Mouse (Mus musculus): ENCODE data around the gene Shroom1.

Shroom1 gene

DNA sequence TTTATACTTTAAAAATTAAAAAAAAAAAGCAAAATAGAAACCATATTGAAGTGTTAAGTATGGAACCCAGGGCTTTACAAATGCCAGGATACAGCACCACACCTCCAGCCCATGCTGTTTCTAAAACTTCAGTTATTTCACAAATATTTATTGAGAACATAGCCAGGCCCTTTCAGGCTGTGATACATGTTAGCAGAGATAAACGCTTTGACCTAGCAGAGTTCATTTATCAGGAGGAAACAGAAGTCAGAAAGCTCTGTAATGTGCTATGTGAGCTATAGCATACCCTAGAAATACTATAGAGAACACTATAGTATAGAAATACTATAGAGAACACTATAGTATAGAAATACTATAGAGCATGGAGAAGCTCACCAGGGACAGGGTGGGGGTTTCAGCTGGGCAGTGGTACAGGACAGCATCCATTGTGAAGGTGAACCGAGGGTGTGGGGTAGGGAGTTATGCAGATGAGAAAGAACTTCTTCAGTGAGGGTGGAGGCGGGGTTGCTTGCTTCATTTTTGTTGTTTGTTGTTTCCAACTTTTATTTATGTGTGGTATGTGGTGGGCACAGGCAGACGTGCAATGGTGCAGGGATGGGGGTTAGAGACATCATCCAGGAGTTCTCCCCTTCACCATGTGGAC, 24.2 kb downstream of the Shroom1 start:
- DNase-seq (ENCODE audit: low spot score), result no peak

GRCm38 (mm10) chr11:53483159-53483891, 26.3 kb downstream of the Shroom1 start:
- DNase-seq (ENCODE audit: low spot score), result no peak

DNA sequence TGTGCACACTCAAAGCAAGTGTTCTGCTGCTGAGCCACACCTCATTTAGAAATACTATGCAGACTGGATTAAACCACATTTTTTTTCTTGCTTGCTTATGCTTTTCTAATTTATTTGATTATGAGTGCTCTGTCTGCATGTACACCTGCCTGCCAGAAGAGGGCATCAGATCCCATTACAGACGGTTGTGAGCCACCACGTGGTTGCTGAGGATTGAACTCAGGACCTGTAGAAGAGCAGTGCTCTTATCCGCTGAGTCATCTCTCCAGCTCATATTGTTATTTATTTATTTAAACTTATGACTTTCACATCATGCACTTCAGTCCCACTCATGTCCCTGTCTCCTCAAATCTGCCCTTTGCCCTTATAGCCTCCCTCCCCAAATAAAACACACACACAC, 28.7 kb downstream of the Shroom1 start:
- no peak for DNase-seq (ENCODE audit: low spot score)

DNA sequence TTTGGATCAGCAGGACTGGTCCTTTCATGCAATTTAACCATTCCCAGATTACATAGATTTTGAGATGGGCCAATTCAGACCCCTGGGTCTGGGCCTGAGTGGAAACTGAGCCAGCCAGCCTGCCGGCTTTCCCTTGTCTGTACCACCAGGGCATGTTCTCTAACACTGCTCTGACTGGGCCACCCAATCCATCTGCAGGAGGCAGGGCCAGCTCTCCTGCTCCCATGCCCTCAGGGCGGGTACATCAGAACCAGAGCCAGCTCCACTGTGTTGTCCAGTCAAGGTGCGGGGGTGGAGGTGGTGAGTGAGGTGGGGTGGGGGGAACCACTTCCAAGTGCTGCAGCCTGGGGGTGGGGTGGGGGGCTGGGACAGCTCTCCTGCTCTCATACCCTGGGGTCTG, 29.3 kb downstream of the Shroom1 start:
- DNase-seq (ENCODE audit: low spot score), result no peak

GRCm38 (mm10) chr11:53486822-53487594, 30.0 kb downstream of the Shroom1 start:
- DNase-seq (ENCODE audit: low spot score), result peak; percentile 60

DNA sequence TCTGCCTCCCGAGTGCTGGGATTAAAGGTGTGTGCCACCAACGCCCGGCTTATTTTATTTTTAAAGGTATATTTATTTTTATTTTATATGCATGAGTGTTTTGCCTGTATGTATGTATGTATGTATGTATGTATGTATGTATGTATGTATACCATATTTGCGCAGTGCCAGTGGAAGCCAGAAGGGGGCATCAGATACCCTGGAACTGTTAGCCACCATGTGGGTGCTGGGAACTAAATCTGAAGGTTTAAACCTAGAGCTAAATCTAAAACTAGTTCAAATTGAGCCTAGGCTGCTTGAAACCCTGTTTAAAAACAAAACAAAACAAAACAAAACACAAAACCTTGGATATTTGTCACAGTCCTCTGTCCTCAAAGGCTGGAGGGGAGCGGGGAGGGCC, 32.0 kb downstream of the Shroom1 start:
- DNase-seq (ENCODE audit: low spot score), result no peak

DNA sequence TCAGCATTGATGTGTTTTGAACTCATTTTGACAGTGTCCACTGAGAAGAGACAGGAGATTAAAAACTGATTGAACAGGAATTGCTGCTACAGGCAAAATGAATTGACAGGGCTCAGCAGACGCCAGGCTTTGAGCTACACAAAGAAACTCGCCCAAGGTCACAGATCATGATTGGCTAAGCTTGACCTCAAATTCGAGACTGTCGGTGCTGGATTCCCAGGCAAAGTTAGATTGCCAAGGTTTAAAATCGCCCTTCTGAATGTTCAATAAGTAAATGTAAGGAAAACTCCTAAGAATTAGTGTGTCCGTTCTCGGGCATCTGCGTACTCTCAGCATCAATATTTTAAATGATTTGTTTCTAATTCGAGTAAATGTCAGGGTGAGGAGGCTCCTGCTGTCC, 32.4 kb downstream of the Shroom1 start:
- DNase-seq (ENCODE audit: low spot score), result no peak

DNA sequence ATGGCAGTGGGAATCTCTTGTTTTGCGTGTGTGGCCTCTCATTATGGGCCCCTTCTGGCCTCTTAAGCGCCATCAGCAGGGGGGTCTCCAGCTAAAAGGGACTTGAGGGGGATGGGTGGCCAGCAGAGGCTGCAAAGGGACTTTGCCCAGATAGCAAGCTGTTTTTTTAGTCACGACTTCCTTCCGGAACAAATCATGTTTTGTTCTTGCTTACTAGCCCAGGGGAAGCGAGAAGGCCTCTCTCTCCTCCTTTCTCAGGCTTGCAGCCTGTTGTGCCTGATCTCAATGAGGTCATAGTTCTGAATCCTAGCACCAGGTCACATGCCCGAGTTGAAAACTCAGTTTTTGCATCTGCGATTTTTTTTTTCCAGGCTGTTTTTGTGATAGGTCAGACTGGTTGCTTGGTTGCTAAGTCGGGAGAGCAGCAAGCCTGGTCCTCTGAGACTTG, 35.0 kb downstream of the Shroom1 start:
- no peak for DNase-seq (ENCODE audit: low spot score)

DNA sequence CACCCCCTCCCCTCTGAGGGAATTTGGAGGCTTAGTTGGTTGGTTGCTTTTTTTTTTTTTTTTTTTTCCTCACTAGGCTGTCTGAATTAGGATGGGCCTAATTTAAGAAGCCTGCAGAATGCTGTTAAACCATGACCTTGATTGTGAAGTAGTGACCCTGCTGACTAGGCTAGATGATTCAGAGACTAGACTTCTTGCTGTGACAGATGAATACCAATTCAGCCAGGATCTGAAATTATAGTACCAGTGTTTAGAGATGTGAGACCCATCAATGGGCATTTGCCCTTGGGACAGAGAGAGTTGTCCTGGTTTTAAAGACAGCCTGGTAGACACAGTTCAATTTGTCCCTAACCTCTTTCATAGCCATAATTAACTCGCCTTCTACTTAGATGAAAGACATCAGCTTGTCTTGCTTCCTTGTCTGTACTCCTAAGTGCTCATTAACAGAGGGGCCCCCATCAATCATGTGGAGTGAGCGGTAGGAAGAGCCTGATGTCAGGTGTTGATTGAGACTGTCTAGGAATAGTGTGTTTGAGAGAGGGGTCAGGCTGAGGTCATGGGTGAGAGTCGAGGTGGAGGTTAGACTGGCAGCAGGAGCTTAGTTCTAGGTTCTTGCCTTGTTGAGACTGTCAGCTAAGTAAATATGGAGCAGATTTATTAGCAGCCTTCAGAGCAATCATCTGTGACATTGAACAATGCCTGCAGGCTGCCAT, 36.4 kb downstream of the Shroom1 start:
- no peak for DNase-seq (ENCODE audit: low spot score)

DNA sequence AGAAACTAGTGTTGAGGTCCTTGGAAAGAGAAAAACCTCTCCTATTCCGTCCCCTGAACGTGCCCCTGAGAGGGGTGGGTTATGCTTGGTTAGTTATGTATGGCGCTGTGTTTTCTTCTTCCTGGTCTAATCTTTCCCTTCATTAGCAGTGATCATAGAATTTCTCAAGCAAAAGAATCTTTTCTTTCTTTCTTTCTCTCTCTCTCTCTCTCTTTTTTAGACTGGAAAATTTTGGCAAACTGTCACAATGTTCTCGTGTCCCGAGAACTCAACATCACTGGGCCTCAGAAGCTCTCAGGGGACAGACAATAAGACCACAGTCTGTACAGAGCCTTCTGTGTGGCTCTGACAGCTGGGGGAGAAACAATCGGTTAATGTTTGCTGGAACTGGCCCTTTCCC, 38.4 kb downstream of the Shroom1 start:
- DNase-seq (ENCODE audit: low spot score), result no peak

GRCm38 (mm10) chr11:53496946-53497345, 39.9 kb downstream of the Shroom1 start:
- no peak for DNase-seq (ENCODE audit: low spot score)

GRCm38 (mm10) chr11:53500569-53500968, 43.6 kb downstream of the Shroom1 start:
- peak; percentile 53 for DNase-seq (ENCODE audit: low spot score)

DNA sequence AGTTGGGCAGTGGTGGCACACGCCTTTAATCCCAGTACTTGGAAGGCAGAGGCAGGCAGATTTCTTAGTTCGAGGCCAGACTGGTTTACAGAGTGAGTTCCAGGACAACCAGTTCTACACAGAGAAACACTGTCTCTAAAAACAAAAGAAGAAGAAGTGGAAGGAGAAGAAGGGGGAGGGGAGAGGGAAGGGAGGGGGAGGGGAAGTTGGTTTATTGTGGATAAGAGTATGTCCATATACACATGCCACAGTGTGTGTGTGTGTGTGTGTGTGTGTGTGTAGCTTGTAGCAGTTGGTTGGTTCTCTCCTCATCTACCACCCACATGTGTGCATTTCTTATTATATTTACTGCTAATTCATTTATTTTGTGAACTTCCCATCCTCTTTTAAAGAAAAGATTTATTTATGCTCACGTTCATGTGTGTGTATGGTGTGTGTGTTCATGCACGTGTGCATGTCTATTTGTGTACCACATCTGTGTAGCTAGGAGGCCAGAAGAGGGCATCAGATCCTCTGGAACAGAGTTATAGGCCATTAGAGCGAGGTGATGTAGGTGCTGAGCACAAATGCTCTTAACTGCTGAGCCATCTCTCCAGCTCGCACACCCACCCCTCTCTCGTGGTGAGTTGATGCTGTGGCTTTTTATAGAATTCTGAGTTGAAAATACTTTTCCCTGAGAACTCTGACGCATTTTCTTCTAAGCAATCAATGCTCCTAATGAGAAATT, 45.2 kb downstream of the Shroom1 start:
- DNase-seq (ENCODE audit: low spot score), result no peak

DNA sequence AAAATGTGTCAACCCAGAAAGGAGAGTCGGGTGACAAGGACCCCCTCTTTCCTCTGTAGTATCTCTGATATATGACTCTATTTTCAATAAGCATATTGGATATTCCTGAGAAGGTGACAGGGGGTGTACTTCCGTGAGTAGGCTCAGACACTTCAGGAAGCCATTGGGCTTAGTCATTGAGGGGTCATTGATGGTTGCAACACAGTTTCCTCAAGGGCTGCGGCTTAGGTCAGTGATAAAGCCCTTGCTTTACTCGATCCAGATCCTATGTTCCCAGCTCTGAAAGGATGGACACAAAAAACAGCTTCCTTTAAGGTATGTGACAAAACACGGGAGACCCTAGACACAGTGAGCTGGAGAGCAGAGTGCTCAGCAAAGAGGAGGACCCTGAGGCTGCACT, 46.7 kb downstream of the Shroom1 start:
- DNase-seq (ENCODE audit: low spot score), result no peak

GRCm38 (mm10) chr11:53504376-53504775, 47.4 kb downstream of the Shroom1 start:
- no peak for DNase-seq (ENCODE audit: low spot score)

DNA sequence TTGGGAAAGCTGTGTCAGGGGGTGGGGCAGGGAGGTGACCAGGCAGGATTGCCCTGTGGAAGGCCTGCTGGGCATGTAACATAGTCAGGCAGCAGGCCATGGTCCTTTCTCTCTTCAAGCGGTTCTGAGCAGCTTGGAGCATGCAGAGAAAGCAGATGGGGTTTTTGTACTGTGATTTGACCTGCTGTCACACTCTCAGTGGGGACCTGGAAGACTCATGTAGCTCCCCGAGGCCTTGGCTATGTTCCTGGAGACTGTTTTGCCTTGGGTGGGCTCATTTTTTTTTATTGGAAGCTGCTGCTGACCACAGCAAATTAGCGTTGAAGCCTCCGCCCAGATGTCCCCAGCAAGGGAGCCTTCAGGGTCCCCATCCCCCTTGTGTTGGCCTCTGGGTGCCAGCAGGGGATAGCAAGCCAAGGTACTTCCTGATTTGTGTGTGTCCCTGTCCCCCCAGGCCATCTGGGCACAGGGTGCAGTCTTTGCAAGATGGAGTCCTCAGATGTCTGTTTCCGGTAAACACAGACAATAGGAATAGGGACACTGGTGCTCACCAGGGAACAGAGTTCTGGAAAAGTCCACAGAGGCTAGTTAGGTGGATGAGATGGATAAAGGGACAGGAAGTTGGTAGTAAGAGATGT, 48.1 kb downstream of the Shroom1 start:
- DNase-seq (ENCODE audit: low spot score), result no peak

DNA sequence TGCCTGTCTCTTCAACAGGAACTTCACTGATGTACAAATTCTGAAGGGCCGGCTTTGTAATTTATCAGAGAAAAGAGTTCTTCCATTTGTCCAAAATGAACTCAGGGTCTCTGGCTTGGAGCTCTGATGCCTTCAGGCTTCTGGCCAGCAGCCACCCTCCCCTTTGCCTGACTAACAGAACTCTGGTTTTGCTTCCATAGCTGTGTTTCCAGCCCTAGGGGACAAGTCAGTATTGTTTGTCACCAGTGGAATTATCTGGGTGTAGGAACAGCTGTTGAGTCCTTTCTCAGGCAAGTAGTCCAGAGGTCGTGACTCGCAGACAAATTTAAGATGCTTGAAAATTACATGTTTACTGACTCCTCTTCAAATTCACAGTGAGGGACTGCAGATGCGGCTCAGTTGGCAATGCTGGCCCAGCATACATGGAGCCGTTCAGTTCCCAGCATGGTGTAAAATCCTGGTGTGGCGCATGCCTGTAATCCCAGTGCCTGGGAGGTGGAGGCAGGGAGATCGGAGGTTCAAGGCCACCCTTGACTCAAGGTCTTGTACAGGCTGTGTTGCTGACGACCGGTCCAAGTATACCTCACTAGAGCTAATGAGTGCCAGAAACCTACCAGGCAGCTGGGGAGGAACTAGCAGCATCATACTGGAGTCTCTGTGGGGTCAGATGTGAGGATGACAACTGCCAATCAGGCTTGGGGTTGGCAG, 50.2 kb downstream of the Shroom1 start:
- no peak for DNase-seq (ENCODE audit: low spot score)

GRCm38 (mm10) chr11:53508152-53508551, 51.1 kb downstream of the Shroom1 start:
- DNase-seq (ENCODE audit: low spot score), result no peak

GRCm38 (mm10) chr11:53508591-53508990, 51.6 kb downstream of the Shroom1 start:
- no peak for DNase-seq (ENCODE audit: low spot score)

GRCm38 (mm10) chr11:53510351-53510750, 53.3 kb downstream of the Shroom1 start:
- DNase-seq (ENCODE audit: low spot score), result no peak
